Mouse (Mus musculus): Measurements from ENCODE around the gene Serpina3f.

DNA sequence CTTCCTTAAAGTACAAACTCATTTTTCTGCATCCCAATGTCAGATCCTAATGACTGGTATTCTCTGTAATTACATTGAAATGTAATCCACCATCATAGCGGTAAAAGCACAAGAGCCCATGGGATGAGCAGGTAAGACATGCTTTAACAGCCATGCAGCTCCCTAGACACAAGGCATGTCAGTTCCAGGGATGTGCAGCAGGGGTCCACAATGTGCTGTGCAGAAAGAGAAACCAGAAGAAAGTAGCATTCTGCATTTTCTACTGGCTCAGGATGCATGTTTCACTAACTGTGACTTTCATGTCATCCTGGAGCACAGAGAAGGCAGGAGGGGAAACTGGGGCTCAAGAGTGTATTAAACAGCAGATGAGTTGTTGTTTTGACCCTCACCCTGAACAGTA is 30.7 kb downstream of the Serpina3f start:
- TF ChIP-seq POLR2AphosphoS5 (IDR thresholded peaks at IDR 0.05; ENCODE audit: insufficient replicate concordance, low read depth, low read length) (no peak), CTCF (IDR thresholded peaks at IDR 0.05; ENCODE audit: low read depth, low read length) (no peak), GATA1 (IDR thresholded peaks at IDR 0.05; ENCODE audit: borderline replicate concordance, low read length) (no peak), TAL1 (conservative IDR thresholded peaks at IDR 0.05; ENCODE audit: low read depth, low read length) (no peak)

Measured in G1E (cell line).